Mouse (Mus musculus) C2C12 (cell line): ENCODE measurements around the gene Plekhg1. TPM values are rescaled to one million over a fixed set of nuclear protein-coding genes. Genes with fewer than 3 reads are reported as not detected.

Source experiments
- H3K27me3 ChIP-seq: one replicate; pipeline ENCODE4 v1.6.1; 2011; ENCODE audit not compliant: control insufficient read depth, insufficient read depth, insufficient read length
- H3K36me3 ChIP-seq: one replicate; pipeline ENCODE4 v1.6.1; 2011; ENCODE audit not compliant: control insufficient read depth, insufficient read depth
- H3K4me3 ChIP-seq: one replicate; pipeline ENCODE4 v1.5.1; 2011; ENCODE audit warnings: mild to moderate bottlenecking, control low read depth; ENCODE audit not compliant: poor library complexity, insufficient read depth, severe bottlenecking
- H3K79me2 ChIP-seq: one replicate; pipeline ENCODE4 v1.6.1; 2011; ENCODE audit not compliant: control insufficient read depth, insufficient read depth
- H3K79me3 ChIP-seq: one replicate; pipeline ENCODE4 v1.6.1; 2011; ENCODE audit warnings: low read depth, control low read depth
- H3ac ChIP-seq: one replicate; pipeline ENCODE3; 2011; ENCODE audit warnings: low read depth; ENCODE audit not compliant: control insufficient read depth, insufficient read length
- CEBPB ChIP-seq: IDR thresholded peaks from one replicate; pipeline ENCODE4 v1.6.1; 2011; ENCODE audit warnings: low read depth, mild to moderate bottlenecking, control low read depth, moderate library complexity
- CTCF ChIP-seq: IDR thresholded peaks from one replicate; pipeline ENCODE4 v1.5.1; 2011; ENCODE audit not compliant: control insufficient read depth, insufficient read depth, insufficient read length
- FOSL1 ChIP-seq: IDR thresholded peaks from one replicate; pipeline ENCODE4 v1.8.0; 2011; ENCODE audit warnings: mild to moderate bottlenecking, low read length; ENCODE audit not compliant: poor library complexity, insufficient read depth, severe bottlenecking
- MAX ChIP-seq: IDR thresholded peaks from one replicate; pipeline ENCODE4 v1.6.1; 2011; ENCODE audit warnings: mild to moderate bottlenecking, control low read depth
- MYOD1 ChIP-seq: IDR thresholded peaks from one replicate; pipeline ENCODE4 v1.6.1; 2011; ENCODE audit warnings: low read depth; ENCODE audit not compliant: control insufficient read depth, insufficient read length
- MYOG ChIP-seq: IDR thresholded peaks from one replicate; pipeline ENCODE4 v1.6.1; 2011; ENCODE audit not compliant: control insufficient read depth, insufficient read length; ENCODE audit errors: extremely low read depth
- USF1 ChIP-seq: IDR thresholded peaks from one replicate; pipeline ENCODE4 v1.6.1; 2011; ENCODE audit warnings: low read depth, mild to moderate bottlenecking, control low read depth, moderate library complexity
- polyA plus RNA-seq: library from polyadenylated mRNA; unstranded; fragments of >200 nt; fragmentation: generic; extraction: Trizol; gene quantifications from one replicate; pipeline ENCODE4 v1.2.1, GENCODE M21; 2012; ENCODE audit warnings: missing spikeins

Gene Plekhg1
- polyA plus RNA-seq, 1 experiment, result under 0.01 TPM

DNA sequence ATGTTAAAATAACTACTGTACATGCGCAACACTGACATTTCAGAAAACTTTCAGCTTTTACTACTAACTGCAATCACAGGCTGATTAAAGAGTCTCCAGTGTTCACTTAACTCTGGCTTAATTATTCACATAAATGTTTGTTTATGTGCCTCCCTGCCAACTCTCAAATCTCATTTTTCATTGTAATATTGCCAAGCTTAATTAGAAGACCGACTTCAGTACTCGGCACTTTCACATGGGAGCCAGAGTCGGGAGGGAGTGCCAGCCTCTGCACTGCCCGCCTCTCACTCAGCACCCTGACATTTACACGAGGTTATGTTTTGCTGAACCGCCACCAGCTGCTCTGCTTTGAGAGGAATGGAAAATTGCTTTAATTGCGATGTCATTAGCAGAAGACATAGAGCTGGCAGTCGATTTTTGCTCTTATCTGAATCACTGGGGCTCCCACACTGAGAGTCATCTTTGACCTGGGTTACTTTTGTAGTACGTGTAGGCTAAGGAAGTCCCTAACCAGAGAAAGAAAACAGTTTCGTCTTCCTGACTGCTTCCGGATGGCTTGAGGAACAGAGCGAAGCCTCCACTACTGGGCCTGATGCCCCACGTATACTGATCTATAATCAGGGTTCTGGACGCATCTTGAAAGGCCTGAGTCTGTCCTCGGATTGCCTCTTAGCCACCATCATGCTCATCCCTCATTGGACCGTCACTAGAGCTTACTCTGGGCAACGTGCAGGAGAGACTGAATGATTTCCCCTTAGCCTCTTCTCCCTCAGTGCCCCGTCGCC is 180.4 kb downstream of the Plekhg1 start:
- H3K27me3 ChIP-seq, result peaks cover 4% of the 10 kb centered on the region
- no peaks in the 10 kb centered on the region for H3K79me3 ChIP-seq
- no peak for TF ChIP-seq MYOD1
- H3K4me3 ChIP-seq, result no peak overlapping the region
- no peak overlapping the region for H3ac ChIP-seq
- no peaks in the 10 kb centered on the region for H3K36me3 ChIP-seq
- no peaks in the 10 kb centered on the region for H3K79me2 ChIP-seq

DNA sequence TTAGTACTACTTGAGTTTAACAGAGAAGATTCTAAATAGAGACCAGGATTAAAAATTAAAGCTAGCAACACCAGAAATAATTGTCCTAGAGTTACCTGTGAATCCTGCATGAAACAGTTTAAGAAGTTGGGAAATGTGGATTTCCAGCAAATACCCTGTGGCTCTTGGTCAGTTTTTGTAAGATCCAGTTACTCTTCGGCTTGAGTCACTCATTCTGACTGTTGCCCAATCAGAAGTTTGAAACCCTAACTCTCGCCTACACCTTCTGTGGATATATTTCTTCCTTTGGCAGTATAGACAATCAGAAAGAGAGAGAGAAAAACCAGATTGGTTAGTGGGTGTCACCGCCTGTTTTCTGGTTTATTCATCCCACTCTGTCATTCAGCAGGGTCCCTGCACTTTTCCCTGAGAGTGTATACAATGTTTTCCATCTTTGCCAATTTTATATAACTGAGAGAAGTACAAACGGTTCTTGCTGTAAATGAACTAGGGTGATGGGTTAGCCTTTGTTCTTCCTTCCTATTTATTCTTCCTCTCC is 187.9 kb downstream of the Plekhg1 start:
- H3K79me2 ChIP-seq, result no peaks in the 10 kb centered on the region
- H3K79me3 ChIP-seq, result no peaks in the 10 kb centered on the region
- H3K27me3 ChIP-seq, result no peaks in the 10 kb centered on the region
- H3ac ChIP-seq, result no peak overlapping the region
- TF ChIP-seq MAX (no peak), USF1 (no peak), MYOG (no peak), FOSL1 (no peak)
- no peak overlapping the region for H3K4me3 ChIP-seq
- H3K36me3 ChIP-seq, result no peaks in the 10 kb centered on the region

DNA sequence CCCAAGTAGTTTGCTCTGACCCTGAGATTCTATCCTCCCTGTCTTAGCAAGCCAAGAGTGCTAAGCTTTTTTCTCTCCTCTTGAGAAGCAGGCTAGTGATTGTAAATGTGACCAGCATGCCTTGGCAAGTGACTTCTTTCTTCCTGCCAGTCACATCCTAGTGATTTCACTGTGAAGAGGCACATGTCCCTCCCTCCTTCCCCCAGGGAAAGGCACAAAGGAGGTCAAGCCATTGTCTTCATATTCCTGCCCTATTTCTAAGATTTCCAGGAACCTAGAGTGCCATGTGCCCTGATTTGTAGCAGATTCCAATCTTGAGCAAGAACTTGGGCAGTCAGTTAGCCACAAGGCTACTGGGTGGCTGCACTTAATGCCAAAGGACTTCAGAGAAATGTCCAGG is 191.7 kb downstream of the Plekhg1 start:
- Histone ChIP-seq H3K4me3 (no peak overlapping the region), H3K36me3 (no peaks in the 10 kb centered on the region), H3ac (no peak overlapping the region), H3K27me3 (no peaks in the 10 kb centered on the region), H3K79me2 (no peaks in the 10 kb centered on the region), H3K79me3 (no peaks in the 10 kb centered on the region)
- TF ChIP-seq CEBPB (no peak), FOSL1 (no peak), CTCF (no peak), USF1 (no peak), MYOD1 (no peak), MYOG (no peak), MAX (no peak)

DNA sequence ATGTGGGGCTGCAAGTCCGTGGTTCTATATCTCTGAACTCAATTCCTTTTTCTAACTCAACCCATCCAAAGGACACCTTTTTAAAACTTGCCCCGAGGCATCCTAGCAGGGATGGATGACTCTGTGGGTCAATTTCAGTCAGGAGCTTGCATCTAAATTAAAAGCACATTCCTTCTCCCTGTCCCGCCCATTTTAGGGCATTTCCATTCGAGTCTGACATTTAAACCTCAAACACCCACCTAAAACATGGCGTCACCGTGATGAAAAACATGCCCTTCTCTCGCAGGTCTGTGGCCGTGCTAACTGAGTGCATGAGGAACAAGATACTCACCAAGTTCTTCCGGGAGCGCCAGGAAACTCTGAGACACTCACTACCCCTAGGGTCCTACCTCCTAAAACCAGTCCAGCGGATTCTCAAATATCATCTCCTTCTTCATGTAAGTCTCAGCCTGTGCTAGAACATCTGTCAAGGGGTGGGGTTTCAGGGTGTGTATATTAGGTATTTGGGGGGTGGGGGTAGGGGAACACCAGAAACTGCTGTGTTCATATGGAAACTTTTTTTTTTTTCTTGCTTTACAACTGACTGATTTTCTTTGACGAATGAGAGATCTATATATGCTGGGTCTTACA is 193.3 kb downstream of the Plekhg1 start:
- TF ChIP-seq CEBPB (no peak), MYOG (no peak), CTCF (no peak), MYOD1 (no peak), FOSL1 (no peak), MAX (no peak), USF1 (no peak)
- Histone ChIP-seq H3K36me3 (no peaks in the 10 kb centered on the region), H3K27me3 (peaks cover 5% of the 10 kb centered on the region), H3K79me2 (no peaks in the 10 kb centered on the region), H3K79me3 (no peaks in the 10 kb centered on the region), H3K4me3 (no peak overlapping the region), H3ac (no peak overlapping the region)

DNA sequence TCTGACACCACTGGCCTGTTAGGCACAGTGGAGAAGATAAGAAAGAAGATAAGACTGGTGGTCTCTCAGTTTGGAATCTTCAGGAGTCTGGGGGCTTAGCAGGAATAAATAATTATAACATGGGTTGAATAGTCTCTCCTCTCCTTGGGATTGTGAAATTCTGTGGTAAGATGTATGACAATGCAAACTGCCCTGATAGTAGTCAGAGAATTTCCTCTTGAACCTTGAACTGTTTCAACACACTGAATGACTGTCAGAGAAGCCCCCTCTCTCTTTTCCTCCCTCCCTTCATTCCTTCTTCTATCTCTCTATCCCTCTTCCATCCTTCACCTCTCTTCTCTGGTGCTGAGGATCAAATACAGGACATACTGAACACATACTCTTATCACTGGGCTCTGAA is 196.7 kb downstream of the Plekhg1 start:
- no peak overlapping the region for H3K4me3 ChIP-seq
- H3ac ChIP-seq, result no peak overlapping the region
- H3K36me3 ChIP-seq, result no peaks in the 10 kb centered on the region
- H3K79me2 ChIP-seq, result no peaks in the 10 kb centered on the region
- TF ChIP-seq FOSL1, result no peak
- no peak for TF ChIP-seq USF1
- TF ChIP-seq MYOD1, result no peak
- TF ChIP-seq MAX, result no peak
- no peak for TF ChIP-seq CTCF
- no peak for TF ChIP-seq CEBPB
- TF ChIP-seq MYOG, result no peak
- no peaks in the 10 kb centered on the region for H3K79me3 ChIP-seq
- peaks cover 14% of the 10 kb centered on the region for H3K27me3 ChIP-seq

DNA sequence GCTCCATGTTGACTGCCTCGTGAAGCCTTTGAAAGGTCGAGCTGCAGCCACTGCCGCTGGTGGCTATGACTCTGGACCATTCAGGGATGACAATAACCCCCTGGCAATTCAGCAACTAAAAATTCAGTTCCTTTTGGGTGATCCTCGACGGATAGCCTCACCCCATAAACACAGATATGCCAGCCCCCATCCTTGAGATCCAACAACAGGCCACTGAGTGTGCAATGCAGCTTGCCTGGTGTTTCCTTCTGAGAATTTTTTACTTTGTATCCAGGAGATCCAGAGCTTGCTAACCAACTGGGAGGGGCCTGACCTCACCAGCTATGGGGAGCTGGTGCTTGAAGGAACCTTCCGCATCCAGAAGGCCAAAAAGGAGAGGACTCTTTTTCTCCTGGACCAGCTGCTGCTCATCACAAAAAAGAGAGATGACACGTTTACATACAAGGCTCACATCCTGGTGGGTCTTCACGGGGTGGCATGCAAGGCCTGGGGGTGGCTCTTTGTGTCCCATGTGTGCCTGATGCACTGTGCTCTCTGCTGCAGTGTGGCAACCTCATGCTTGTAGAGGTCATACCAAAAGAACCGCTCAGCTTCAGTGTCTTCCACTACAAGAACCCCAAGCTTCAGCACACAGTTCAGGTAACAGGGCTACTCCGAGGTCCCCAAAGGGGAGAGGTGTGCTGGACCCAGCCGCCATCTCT is 199.9 kb downstream of the Plekhg1 start:
- no peaks in the 10 kb centered on the region for H3K79me3 ChIP-seq
- no peak overlapping the region for H3K4me3 ChIP-seq
- TF ChIP-seq FOSL1 (no peak), MYOG (no peak), MYOD1 (no peak), USF1 (no peak), MAX (no peak), CEBPB (no peak), CTCF (no peak)
- no peaks in the 10 kb centered on the region for H3K79me2 ChIP-seq
- peaks cover 14% of the 10 kb centered on the region for H3K27me3 ChIP-seq
- no peaks in the 10 kb centered on the region for H3K36me3 ChIP-seq
- H3ac ChIP-seq, result no peak overlapping the region
